Mouse (Mus musculus): Measurements from ENCODE around the gene Dgkz. TPM values are rescaled to one million over a fixed set of nuclear protein-coding genes. Genes with fewer than 3 reads are reported as not detected.

Dgkz gene
- polyA plus RNA-seq, 1 experiment from 2014 or later, result 53.2 TPM

- no peaks in the 10 kb centered on the region for H3K36me3 ChIP-seq (ENCODE audit: control insufficient read depth, insufficient read depth)
- H3K27me3 ChIP-seq (replicated peaks; ENCODE audit: control insufficient read depth, insufficient read depth, low read length), result no peaks in the 10 kb centered on the region
- H3K4me2 ChIP-seq (replicated peaks; ENCODE audit: low read depth), result no peak overlapping the region
- 0 out of 2 replicates have a peak, but pooled peaks cover 3% of the 10 kb centered on the region for H3K4me1 ChIP-seq (replicated peaks; ENCODE audit: control insufficient read depth, insufficient read depth, low read length)
- no peak overlapping the region for H3K4me3 ChIP-seq (ENCODE audit: low read depth, low read length)
- 70% methylated on average over 1 of the region's 1 CpGs for WGBS
- no peaks in the 10 kb centered on the region for H3K9me3 ChIP-seq (ENCODE audit: control insufficient read depth)
- H3K9ac ChIP-seq (ENCODE audit: low read depth, low read length), result no peak overlapping the region
- no peak for ATAC-seq
- no peak for TF ChIP-seq CTCF (IDR thresholded peaks at IDR 0.05; ENCODE audit: low read depth)
- H3K27ac ChIP-seq (ENCODE audit: low read depth, low read length), result no peak overlapping the region
These were observed 41.8 kb upstream of the Dgkz start for GRCm38 (mm10) chr2:92017440-92017839.

DNA sequence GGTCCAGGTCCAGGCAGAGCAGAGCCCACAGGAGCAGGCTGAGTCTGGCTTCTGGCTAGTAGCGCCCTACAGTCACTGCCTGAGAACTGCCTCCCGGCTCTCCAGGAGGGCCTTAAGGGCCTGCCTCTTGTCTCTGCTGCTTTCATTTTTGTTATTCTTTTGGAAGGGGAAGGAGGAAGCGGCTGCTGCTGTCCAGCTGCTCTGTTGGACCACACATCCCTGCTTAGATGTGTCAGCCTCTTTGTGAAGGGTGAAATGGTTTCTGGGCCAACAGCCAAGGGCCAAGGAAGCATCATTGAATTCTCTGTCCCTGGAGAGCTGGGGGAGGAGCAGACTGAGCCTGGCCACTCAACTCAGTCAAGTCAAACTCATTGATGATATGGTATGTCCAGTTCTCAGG is 41.3 kb upstream of the Dgkz start:
- TF ChIP-seq CTCF (IDR thresholded peaks at IDR 0.05; ENCODE audit: low read depth), result no peak
- 0 out of 2 replicates have a peak overlapping the region, but pooled peaks have one; percentile 21 for H3K4me2 ChIP-seq (replicated peaks; ENCODE audit: low read depth)
- no peak overlapping the region for H3K27ac ChIP-seq (ENCODE audit: low read depth, low read length)
- H3K4me3 ChIP-seq (ENCODE audit: low read depth, low read length), result no peak overlapping the region
- no peak overlapping the region for H3K9ac ChIP-seq (ENCODE audit: low read depth, low read length)
- 55% methylated on average over 3 of the region's 3 CpGs for WGBS
- no peaks in the 10 kb centered on the region for H3K27me3 ChIP-seq (replicated peaks; ENCODE audit: control insufficient read depth, insufficient read depth, low read length)
- H3K4me1 ChIP-seq (replicated peaks; ENCODE audit: control insufficient read depth, insufficient read depth, low read length), result 0 out of 2 replicates have a peak, but pooled peaks cover 3% of the 10 kb centered on the region
- H3K9me3 ChIP-seq (ENCODE audit: control insufficient read depth), result no peaks in the 10 kb centered on the region
- no peaks in the 10 kb centered on the region for H3K36me3 ChIP-seq (ENCODE audit: control insufficient read depth, insufficient read depth)
- peak; percentile 19; the same call in 1 of the 2 replicates for ATAC-seq

DNA sequence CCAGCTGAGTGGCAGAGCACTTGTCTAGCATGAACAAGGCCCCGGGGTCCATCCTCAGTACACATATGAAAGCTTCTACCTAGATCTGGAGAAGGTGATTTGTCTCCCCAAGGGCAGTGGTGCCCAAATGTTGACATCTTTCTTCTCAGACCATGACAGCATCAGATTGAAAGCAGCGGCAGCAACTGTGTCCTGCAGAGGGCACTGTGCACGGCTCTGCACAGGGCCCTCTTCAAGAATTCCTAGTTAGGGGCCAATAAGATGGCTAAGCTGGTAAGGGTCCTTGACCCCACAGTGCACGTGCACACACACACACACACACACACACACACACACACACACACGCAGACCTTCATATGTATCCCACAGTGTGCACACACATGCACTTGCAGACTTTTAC is 39.2 kb upstream of the Dgkz start:
- 0 out of 2 replicates have a peak, but pooled peaks cover 3% of the 10 kb centered on the region for H3K4me1 ChIP-seq (replicated peaks; ENCODE audit: control insufficient read depth, insufficient read depth, low read length)

GRCm38 (mm10) chr2:92014248-92014647 is 38.6 kb upstream of the Dgkz start:
- Histone ChIP-seq H3K4me2 (replicated peaks; ENCODE audit: low read depth) (no peak overlapping the region), H3K4me3 (ENCODE audit: low read depth, low read length) (no peak overlapping the region), H3K27me3 (replicated peaks; ENCODE audit: control insufficient read depth, insufficient read depth, low read length) (no peaks in the 10 kb centered on the region), H3K9me3 (ENCODE audit: control insufficient read depth) (no peaks in the 10 kb centered on the region), H3K9ac (ENCODE audit: low read depth, low read length) (no peak overlapping the region), H3K4me1 (replicated peaks; ENCODE audit: control insufficient read depth, insufficient read depth, low read length) (0 out of 2 replicates have a peak, but pooled peaks cover 3% of the 10 kb centered on the region), H3K36me3 (ENCODE audit: control insufficient read depth, insufficient read depth) (no peaks in the 10 kb centered on the region), H3K27ac (ENCODE audit: low read depth, low read length) (no peak overlapping the region)
- ATAC-seq, result no peak
- TF ChIP-seq CTCF (IDR thresholded peaks at IDR 0.05; ENCODE audit: low read depth), result no peak
- WGBS, result 87% methylated on average over 6 of the region's 6 CpGs

More for the DNA sequence above, 39.2 kb upstream of the Dgkz start:
- no peak overlapping the region for H3K4me2 ChIP-seq (replicated peaks; ENCODE audit: low read depth)
- H3K9ac ChIP-seq (ENCODE audit: low read depth, low read length), result no peak overlapping the region
- no peaks in the 10 kb centered on the region for H3K9me3 ChIP-seq (ENCODE audit: control insufficient read depth)
- no peaks in the 10 kb centered on the region for H3K36me3 ChIP-seq (ENCODE audit: control insufficient read depth, insufficient read depth)
- TF ChIP-seq CTCF (IDR thresholded peaks at IDR 0.05; ENCODE audit: low read depth), result peak; percentile 46
- H3K4me3 ChIP-seq (ENCODE audit: low read depth, low read length), result no peak overlapping the region
- WGBS, result 88% methylated on average over 5 of the region's 5 CpGs
- H3K27me3 ChIP-seq (replicated peaks; ENCODE audit: control insufficient read depth, insufficient read depth, low read length), result no peaks in the 10 kb centered on the region
- ATAC-seq, result no peak
- no peak overlapping the region for H3K27ac ChIP-seq (ENCODE audit: low read depth, low read length)

DNA sequence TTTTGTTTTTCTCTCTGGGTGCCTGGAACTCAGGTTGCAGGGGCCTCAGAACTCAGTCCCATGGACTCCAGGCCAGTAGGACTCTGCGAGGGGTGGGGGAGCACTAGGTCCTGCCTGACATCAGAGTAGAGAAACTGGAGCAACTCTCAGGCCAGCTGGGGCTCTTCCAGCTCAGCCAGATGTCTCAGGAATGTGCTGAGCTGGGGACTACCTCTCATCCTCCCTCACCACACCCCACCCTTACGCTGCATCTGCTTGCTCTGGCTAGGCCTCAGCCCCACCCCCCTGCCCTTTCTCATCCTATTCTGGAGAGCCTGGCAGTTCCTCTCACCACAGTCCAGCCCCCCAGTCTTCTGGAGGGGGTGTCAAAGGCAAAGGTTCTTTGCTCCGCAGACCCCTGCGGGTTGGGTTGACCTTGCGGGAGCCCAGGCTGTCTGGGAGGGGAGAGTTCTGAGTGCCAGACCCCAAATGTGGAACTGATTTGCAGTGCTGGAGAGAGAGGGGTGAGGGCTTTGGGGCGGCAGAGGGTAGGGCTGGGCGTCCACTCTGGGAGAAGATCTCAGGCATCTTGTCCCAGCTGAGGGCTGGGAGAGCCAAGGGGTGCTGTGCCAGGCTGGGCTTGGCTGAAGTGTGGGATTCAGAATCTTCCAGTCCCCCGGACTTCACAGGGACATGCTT is 37.2 kb upstream of the Dgkz start:
- no peak overlapping the region for H3K27ac ChIP-seq (ENCODE audit: low read depth, low read length)
- no peak overlapping the region for H3K9ac ChIP-seq (ENCODE audit: low read depth, low read length)
- TF ChIP-seq CTCF (IDR thresholded peaks at IDR 0.05; ENCODE audit: low read depth), result no peak
- H3K27me3 ChIP-seq (replicated peaks; ENCODE audit: control insufficient read depth, insufficient read depth, low read length), result no peaks in the 10 kb centered on the region
- H3K4me2 ChIP-seq (replicated peaks; ENCODE audit: low read depth), result no peak overlapping the region
- 51% methylated on average over 8 of the region's 8 CpGs for WGBS
- H3K4me3 ChIP-seq (ENCODE audit: low read depth, low read length), result no peak overlapping the region
- no peak; the same call in 1 of the 2 replicates for ATAC-seq
- no peaks in the 10 kb centered on the region for H3K36me3 ChIP-seq (ENCODE audit: control insufficient read depth, insufficient read depth)
- no peaks in the 10 kb centered on the region for H3K9me3 ChIP-seq (ENCODE audit: control insufficient read depth)
- H3K4me1 ChIP-seq (replicated peaks; ENCODE audit: control insufficient read depth, insufficient read depth, low read length), result 0 out of 2 replicates have a peak, but pooled peaks cover 3% of the 10 kb centered on the region

- WGBS, result 72% methylated on average over 12 of the region's 12 CpGs
- Histone ChIP-seq H3K4me2 (replicated peaks; ENCODE audit: low read depth) (no peak overlapping the region), H3K27ac (ENCODE audit: low read depth, low read length) (no peak overlapping the region), H3K27me3 (replicated peaks; ENCODE audit: control insufficient read depth, insufficient read depth, low read length) (no peaks in the 10 kb centered on the region), H3K36me3 (ENCODE audit: control insufficient read depth, insufficient read depth) (no peaks in the 10 kb centered on the region), H3K4me3 (ENCODE audit: low read depth, low read length) (no peak overlapping the region), H3K9ac (ENCODE audit: low read depth, low read length) (no peak overlapping the region), H3K4me1 (replicated peaks; ENCODE audit: control insufficient read depth, insufficient read depth, low read length) (0 out of 2 replicates have a peak, but pooled peaks cover 1% of the 10 kb centered on the region), H3K9me3 (ENCODE audit: control insufficient read depth) (no peaks in the 10 kb centered on the region)
- TF ChIP-seq CTCF (IDR thresholded peaks at IDR 0.05; ENCODE audit: low read depth), result no peak
- no peak for ATAC-seq
These were observed 36.0 kb upstream of the Dgkz start for GRCm38 (mm10) chr2:92011424-92012353.
